Mouse (Mus musculus) left cerebral cortex, adult 8-10 months (tissue): ENCODE measurements around the gene Erg. TPM values are rescaled to one million over a fixed set of nuclear protein-coding genes. Genes with fewer than 3 reads are reported as not detected.

Experiments
- DNase-seq, 2 experiments: peaks; one replicate each; pipeline ENCODE4 v3.0.0; 2022; ENCODE audit warnings: low spot score in 2 of 2
- total RNA-seq, 4 experiments: library from RNA; stranded (reverse); gene quantifications; 2 replicates each; pipeline ENCODE4 v1.2.4; 2022

Erg gene
- total RNA-seq, 4 experiments from 2014 or later = 5.0 to 6.3 (median 5.7) TPM

DNA sequence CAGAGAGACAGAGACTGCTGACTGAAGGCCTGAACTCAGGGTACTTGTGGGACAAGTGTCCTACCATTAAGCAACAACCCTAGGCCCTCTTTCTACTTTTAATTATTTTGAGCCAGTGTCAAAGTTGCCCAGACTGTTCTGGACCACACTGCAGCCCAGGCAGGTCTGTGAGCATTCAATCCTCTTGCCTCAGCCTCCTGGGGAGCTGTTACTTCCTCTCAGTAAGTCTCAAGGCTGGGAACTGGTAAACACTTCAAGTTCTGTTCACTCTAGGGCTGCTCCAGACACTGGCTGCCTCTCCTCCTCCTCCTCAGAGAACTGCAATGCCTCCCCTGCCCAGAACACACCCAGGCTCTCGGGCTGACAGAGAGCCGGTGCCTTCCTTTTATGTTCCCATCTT, 140.0 kb downstream of the Erg start:
- no peak for DNase-seq

DNA sequence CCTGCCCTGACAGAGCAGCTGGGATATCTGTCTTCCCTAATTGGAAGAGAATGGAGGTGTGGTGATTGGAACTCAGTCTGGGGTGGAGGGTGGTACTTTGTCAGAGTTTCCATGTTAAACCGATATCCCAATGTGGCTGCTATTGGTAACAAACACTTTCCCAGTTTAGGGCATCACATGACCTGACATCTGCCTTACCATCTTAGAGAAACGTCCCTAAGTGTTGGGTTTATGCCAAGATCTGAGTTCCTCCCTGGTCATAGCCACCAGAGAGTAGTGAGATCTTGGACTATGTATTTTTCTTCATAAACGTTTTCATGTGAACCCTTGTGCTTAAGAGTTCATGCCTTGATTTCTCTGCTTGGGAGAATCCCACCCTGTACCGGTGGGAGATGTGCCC, 144.4 kb downstream of the Erg start:
- no peak for DNase-seq

DNA sequence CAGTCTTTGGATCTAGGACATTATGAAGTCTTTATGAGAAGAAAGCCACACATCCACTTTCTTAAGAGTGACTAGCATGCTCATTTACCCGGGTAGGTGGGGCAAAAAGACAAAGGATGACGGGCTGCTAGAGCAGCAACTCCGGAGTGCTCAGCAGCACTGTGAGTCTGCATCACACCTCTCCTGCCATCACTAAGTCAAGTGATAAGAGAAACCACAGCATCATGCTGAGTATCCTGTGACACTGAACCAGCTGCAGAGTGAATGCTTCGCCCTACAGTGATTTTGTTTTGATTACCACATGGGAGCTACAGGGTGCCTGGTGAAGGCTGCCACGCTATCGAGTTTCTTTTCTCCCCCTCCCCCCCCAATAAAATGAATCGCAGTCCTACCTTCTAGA, 145.2 kb downstream of the Erg start:
- DNase-seq = no peak

DNA sequence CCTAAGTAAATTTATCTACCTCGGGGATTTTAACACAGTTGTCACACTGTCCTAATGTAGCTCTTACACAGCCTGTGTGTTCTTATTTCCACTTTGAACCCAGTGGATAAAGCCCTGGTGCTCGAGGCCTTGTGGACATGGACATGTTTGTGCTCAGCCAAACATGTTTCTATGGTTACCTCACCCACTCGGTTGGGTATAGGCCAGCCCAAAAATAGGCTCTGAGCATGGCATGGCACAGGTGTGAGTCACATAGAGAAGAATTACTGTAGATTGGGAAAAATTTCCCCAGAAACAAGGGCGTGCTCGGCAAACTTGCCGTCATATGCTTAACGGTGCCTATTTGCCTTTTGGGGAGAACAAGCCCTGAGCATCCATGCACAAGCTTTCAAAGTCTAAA, 146.1 kb downstream of the Erg start:
- peak; percentile 7 to 62 for DNase-seq

DNA sequence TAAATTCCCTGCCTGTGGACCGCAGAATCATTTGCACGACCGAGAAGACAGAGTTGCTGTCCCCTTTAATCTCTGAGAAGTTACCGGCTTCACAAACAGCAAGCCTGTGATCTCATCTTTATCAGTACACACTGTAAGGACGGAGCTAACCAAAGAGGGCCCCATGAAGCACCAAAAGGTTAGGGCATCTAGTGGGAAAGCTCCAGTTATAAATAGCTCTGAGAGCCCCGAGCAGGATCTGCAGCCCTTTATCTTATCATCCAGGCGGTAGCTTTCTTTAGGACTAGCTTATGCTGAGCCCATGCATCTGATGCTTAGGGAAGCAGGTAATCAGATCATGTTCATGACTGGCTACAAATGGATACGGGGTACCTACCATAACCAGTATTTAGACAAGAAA, 146.6 kb downstream of the Erg start:
- no peak for DNase-seq

DNA sequence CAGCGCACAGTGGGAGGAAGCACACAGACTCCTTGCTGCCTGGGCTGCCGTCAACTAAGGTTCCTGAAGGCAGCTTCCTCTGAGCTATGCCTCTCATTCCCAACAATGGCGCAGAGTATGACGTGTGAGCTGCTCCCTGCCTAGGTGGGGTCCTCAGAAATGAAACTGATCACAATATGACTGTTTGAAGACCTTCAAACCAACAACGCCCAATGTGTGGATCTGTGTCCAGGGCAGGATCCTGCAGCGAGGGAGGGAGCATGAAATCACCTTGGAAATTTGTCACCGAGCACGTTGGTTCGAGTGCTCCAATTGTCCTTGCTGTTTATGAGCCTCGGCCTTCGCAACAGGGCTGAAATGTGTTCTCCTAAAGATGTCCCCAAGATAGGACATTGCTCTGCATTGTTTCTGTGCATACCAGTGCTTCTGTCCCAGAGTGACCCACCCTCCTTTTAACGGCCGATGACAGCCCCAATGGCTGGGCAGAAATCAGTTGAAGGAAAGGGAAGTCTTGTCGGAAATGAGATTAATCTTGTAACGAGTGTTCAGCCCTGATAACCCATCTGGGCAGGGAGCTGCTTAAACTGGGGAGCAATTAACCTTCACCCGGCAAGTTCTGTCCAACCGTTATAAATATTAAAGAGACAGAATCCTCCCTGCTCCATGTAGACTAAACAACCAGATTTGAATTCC, 147.4 kb downstream of the Erg start:
- DNase-seq = no peak

DNA sequence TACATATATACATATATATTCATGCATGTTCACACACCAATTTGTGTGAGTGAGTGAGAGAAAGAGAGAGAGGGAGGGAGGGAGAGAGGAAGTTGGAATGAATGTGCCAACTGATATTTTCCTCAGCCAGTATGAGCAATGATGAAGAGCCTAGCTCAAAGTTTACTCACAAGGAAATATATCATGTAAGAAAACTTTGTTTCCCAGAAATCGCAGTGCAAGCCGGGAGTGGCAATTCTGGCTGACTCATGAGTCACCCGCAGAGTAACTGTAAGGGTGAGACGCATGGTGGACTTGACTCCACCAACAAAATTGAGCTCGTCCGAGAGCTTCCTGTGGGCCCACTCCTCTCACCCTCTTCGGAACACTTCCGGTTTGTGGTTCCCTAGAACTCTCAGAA, 149.8 kb downstream of the Erg start:
- no peak for DNase-seq

DNA sequence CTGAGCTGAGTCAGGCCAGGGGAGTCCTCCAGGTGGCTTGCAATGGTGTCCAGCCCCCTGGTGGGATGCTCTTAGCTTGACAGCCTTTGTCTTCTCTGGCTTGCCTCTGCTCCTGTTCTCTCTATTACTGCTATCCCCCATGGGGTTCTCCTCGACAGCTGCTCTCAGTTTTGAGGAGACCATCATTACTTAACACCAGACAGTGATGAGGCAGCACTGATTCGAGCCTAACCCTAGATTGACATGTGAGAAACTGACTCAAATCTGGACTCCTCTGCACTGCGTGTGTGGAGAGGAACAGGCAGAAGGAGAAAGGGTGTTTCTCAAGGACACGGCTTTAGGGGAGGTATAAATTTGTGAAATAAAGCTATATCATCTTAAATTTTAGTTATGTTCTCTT, 150.3 kb downstream of the Erg start:
- no peak for DNase-seq

DNA sequence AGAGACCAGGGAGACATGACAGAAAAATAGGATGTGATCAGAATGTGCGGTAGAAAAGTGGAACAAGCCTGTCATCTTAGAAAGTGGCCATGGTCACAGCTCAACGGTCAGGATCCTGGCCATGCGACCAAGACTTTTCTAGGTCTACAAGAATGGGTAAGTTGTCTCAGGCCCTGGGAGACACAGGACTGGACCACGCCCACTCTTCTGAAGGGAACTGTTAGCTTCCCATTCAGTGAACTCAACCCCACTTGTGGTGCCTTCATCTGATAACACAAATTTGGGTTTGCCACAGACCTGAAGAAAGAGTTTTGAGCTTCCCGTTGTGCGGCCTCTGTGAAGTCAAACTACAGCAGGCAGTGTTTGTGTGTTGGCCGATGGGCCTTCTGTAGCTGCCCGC, 152.0 kb downstream of the Erg start:
- DNase-seq = no peak

DNA sequence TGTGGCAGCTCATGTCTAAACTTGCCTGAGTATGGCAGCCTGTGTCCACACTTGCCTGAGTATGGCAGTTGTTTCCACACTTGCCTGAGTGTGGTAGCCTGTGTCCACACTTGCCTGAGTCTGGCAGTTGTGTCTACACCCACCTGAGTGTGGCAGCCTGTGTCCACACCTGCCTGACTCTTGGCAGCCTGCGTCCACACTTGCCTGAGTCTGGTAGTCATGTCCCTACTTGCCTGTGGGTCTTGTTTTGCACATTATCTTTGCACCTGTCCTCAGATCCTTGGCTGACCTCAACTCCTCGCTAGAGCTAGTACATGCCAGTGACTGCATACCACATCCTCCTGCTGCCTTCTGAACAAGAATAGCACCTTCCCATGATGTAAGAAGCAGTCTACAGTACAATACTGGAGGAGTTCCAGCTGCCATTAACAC, 153.8 kb downstream of the Erg start:
- DNase-seq = no peak

DNA sequence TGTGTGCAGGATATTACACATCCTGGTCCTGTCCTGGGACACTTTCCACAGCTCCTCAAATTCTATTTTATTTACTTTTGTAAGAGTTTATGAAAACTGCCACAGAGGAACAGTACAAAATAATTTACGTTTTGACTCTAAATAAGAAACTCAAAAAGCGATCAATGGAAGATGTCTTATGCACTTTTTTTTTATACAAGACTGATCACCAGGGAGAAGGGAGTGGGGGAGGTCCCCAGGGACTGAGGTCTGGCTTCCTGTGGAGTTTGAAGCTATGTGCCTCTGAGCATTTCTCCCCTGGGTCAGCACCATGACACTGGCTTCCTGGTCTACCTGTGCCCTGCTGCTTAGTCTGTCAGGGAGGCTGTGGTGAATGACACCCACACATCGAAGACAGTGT, 156.5 kb downstream of the Erg start:
- DNase-seq = no peak

DNA sequence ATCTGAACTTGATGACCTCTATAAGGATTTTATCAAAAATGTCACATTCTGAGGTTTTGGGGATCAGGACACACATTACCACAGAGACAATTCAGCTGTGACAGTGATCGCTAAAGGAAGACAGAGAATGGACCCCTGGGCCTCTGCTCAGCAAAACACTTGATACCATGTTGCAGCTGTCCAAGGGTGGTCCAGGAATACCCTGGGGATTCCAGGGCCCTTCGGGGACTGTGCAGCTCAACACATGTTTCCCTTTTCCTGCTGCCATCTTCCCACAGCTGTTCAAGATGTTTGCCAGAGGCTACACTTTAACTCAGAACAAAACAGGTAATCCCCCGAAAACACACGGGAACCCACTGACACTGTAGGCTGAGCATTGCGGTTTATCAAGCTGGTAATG, 158.2 kb downstream of the Erg start:
- DNase-seq = no peak

DNA sequence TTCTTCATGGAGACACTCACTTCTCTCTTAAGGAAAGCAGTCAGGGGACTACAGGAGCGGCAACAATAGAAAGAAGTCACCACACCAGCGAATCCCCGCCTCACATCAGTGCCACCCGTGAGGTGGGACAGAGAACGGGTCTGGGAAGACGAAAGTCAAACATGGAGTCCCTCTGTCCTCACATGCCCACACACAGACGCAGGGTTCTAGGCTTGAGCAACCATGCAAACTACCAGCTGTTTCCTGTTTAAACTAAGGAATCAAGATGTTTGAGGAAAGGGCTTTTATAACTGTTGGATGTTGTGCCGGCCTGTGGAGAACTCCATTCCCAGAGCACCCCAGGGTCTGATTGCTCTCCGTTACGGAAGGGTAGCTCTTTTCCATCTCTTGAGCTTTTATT, 158.9 kb downstream of the Erg start:
- no peak for DNase-seq

DNA sequence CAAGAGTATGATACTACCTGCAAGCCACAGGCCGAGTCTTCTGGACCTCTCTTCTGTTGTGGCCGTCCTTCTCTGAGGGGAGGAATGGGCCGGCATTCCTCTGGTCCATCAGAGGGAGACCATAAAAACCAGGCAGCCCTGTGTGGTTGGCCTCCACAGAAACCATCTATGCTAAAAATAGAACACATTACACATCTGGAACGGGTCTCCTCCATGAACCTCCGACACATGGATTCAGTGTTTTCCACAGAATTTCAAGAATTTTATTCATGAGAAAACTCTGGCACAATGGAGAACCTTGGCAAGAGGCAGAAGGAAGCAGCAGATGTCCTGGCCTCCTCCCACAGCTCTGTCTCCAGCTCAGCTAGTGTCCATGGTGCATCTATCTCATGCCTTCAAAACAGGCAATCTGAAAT, 163.7 kb downstream of the Erg start:
- no peak for DNase-seq

DNA sequence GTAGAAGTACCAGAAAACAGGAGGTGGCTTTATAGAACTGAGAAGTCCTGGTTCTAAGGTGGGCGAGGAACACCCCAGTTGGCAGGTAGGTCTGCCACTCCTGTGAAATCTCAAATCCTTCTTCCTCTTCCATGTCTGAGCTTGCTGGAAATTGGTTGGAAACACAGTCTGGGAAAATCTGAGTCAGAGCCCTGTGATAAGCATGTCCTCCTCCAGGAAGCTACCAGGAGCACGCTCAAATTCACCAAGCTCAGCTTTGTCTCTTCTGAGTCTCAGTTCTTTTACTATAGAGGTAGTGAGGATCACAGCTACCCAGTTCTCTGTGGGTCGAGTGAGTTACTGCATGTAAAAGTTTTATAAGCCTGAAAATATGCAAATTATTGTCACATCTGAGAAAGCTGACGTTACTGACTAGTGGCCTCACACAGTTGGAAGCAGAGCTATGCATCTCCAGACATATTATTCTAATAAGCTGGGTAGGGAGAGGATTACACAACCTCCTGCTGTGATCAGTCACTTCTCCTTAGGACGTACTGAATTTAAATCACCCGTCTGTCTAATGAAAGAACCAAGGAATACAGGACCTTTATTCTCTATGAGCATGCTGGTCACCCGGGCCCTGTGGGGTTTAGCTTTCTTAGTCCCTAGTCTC, 165.0 kb downstream of the Erg start:
- no peak for DNase-seq

DNA sequence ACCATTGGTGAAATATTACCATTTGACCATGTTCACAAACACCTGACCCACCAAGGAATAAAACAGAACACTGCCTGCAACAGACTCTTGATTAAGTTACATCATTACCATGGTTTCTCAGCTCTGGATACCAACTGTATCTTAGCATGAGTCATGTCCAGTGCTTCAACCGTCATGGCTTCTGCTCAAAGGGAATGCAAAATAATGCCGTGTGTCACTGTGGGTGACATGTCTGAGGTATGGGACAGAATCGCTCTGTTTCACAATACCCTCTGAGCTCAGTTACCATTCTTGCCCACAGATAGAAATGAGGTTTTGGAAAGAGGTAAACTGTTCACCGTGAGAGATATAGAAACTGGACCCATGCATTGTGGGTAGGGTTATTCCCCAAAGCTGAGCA, 170.5 kb downstream of the Erg start:
- no peak for DNase-seq

DNA sequence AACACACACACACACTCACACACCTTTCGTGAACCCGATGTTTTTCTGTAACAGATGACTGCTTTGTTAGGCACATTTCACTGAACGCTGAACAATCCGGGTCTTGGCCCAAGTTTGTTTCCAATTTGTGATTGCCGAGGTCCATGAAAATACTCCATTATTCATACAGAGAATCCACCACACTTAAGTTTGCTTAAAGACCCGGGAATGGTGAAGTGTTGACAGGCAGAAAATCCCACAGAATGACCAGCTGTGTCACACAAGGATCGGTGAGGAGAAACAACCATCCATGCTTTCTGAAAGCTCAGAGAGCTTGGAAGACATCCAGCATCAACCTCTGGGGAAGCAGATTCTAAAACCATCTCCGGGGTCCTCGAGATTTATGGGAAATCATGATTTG, 171.0 kb downstream of the Erg start:
- no peak for DNase-seq

DNA sequence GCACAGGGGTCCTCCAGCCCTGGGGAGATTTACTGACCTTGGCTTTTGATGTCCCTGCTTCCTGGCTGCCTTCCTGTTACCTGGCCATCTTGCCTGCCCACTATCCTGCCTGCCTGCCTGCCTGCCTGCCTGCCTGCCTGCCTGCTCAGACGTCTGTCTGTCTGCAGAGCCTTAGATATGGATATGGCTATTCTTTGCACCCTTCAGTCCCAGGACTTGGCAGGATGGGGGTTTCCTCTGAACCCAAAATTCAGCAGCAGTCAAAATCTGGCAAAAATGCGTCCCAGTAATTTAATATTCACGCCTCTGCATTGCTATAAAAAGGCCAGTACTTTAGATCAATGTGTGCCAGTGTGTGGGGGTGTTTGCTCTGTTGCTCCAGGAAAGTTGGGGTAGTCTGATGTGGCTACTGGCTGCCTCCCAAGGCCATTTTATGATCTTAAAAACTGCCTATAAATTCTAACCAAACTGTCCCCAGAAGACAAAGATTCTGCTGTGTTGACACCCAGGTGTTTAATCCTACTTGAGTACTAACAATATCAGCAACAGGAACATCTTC, 172.9 kb downstream of the Erg start:
- DNase-seq = no peak

DNA sequence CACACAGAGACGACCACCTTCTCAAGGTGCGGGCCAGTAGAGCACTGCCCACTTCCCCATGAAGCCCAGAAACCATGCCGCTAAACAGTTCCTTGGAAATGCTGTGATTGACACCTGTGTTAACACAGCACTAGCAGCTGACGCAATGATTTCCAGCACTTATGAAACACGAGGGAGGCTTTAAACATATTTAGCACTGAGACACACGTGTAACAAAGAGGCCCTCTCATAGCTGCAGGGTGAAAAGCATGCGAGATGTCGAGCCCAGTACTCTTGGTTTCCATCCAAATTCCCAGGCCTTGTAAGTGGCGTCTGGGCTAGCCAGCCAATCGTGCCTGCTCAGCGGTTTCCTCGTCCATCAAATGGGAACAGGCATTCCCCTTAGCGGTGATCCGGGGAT, 178.3 kb downstream of the Erg start:
- no peak for DNase-seq

DNA sequence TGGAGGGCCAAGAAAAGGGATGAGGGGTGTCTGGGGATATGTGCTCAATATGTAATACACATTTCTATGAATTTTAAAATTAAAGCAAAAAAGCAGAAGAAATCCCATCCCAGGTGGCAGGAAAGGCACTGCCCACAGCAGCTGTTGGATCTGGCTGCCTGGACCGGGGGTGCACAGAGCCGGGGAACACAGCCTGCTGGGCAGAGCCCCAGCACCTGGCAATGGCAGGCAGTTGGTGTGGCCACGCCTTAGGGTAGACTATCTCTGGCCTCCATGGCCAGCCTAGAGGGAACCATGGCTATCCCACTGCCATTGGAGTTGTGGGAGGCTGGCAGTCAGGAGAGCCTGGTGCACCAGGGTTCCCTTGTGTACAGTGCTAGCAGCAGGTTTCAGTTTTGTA, 180.9 kb downstream of the Erg start:
- DNase-seq = no peak

DNA sequence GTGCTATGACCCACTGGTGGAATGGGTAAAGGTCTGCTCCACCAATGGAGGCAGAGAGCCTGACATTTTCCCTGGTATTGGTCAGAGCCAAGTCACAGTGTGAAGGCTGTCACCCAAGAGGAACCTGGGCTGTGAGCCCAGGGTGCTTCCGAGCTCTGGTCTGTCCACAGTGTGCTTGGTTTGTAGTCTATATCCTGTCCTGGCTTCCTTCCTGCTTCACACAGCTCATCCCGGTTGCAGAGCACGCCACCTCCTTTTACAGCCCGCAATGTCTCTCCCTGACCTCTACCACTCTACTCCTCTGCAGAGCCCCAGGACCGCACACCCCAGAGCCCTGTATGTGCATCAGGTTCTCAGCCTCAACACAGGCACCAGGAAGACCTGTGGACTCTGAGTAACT, 182.9 kb downstream of the Erg start:
- no peak for DNase-seq

DNA sequence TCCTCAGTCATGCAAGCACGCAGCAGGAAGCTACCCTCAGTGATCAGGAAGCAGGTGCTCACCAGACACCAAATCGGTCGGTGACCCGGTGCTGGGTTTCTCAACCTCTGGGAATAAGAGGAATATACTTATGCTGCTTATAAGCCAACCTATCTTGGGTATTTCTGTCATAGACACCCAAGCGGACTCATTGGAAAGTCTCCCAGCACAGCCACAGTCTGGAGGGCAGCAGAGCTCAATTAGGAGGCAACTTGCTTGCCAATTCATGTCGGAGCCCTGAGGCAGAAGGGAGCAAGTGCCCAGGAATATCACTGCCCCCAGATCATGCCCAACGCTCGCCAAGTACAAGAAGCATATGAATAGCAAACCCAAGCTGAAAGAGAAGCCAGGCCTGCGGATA, 184.5 kb downstream of the Erg start:
- no peak for DNase-seq

DNA sequence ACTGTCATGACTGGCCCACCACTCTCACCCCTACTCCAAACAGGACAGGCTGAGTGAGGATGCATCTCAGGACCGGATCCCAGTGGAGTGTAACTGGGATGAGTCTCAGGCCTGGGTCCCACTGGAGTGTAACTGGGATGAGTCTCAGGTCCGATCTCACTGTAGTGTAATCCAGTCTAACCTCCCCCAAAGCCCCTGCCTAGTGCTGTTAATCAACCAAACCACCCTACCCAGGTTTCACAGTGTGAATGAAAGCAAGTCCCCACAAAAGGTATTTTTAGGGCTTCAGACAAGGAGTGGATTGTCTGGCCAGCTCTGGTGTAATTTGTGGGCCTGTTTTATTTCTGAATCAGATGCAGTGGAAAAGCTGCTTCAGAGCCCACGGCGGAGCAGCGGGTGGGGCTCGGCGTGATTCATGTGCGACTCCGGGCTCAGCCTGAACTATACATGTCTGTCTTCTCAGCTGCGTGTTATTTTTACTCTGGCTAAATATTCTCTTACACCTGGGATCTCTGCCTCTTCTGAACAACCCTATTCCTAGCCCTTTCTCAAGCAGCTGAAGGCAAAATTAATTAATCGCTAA, 187.5 kb downstream of the Erg start:
- DNase-seq = peak in 1 of 2 experiments; percentile 32
